Mouse (Mus musculus) heart, adult 2 months (tissue): ENCODE measurements around the gene Nes.

Experiments used
- CTCF ChIP-seq: fragments of 200-600 bp; IDR thresholded peaks from 2 replicates; pipeline ENCODE4 v1.8.1; 2022; ENCODE audit warnings: antibody characterized with exemption, mild to moderate bottlenecking, moderate library complexity
- EP300 ChIP-seq: fragments of 200-500 bp; IDR thresholded peaks from 2 replicates; pipeline ENCODE4 v1.6.1; 2011; ENCODE audit warnings: low read depth, low read length, control low read depth; ENCODE audit not compliant: insufficient read depth
- POLR2A ChIP-seq: fragments of 200-500 bp; IDR thresholded peaks from 2 replicates; pipeline ENCODE4 v1.6.1; 2011; ENCODE audit warnings: mild to moderate bottlenecking, low read depth, low read length, control low read depth; ENCODE audit not compliant: insufficient read depth

DNA sequence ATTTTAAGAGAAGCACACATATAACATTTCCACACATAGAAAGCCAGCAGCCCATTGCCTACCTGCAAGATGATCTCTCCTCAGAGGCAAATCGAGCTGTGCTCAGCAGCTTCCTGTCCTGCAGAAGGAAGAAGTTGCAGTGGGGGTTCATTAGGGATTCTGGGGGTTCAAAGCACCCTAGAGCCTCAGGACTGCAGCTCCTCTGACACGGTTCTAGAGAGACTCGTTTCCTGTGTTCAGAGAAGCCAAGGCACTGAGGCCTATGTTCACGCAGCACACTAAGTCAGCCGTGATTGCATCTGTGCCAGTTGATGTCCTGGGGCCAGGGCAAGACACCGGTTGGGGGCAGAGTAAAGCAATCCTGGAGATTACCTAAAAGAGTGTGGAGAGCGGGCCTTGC lies 55.9 kb downstream of the Nes start:
- TF ChIP-seq POLR2A, result no peak
- TF ChIP-seq CTCF, result no peak
- TF ChIP-seq EP300, result no peak
